Mouse (Mus musculus) intestine, embryonic 16.5 days (tissue): ENCODE results near the gene Dgkd. TPM values are rescaled to one million over a fixed set of nuclear protein-coding genes. Genes with fewer than 3 reads are reported as not detected.

Experiments used
- ATAC-seq: fragments of 200-750 bp; cut with Nextera tagmentation; 2 replicates; pipeline ENCODE4 v1.8.0; 2017; ENCODE audit warnings: moderate TSS enrichment, moderate library complexity
- H3K27ac ChIP-seq: fragments of 300-500 bp; sonication (generic); 2 replicates; pipeline ENCODE4 v1.5.1; 2014; ENCODE audit warnings: mild to moderate bottlenecking, low read length
- H3K27me3 ChIP-seq: fragments of 300-500 bp; sonication (generic); replicated peaks from 2 replicates; pipeline ENCODE4 v1.6.1; 2014; ENCODE audit warnings: low read length, control low read depth, mixed read lengths; ENCODE audit not compliant: control insufficient read depth, insufficient read depth
- H3K36me3 ChIP-seq: fragments of 300-500 bp; sonication (generic); 2 replicates; pipeline ENCODE4 v1.6.1; 2014; ENCODE audit warnings: low read length, control low read depth; ENCODE audit not compliant: control insufficient read depth, insufficient read depth
- H3K4me1 ChIP-seq: fragments of 300-500 bp; sonication (generic); 2 replicates; pipeline ENCODE4 v1.6.1; 2014; ENCODE audit warnings: low read length, control low read depth, mixed read lengths; ENCODE audit not compliant: control insufficient read depth, insufficient read depth
- H3K4me2 ChIP-seq: fragments of 300-500 bp; sonication (generic); 2 replicates; pipeline ENCODE4 v1.6.1; 2014; ENCODE audit warnings: low read depth, low read length, control low read depth
- H3K4me3 ChIP-seq: fragments of 300-500 bp; sonication (generic); 2 replicates; pipeline ENCODE4 v1.5.1; 2014; ENCODE audit warnings: mild to moderate bottlenecking, low read length
- H3K9ac ChIP-seq: fragments of 300-500 bp; sonication (generic); 2 replicates; pipeline ENCODE4 v1.6.1; 2014; ENCODE audit warnings: low read depth, low read length
- H3K9me3 ChIP-seq: fragments of 300-500 bp; sonication (generic); 2 replicates; pipeline ENCODE4 v1.6.1; 2016; ENCODE audit warnings: low read length, control low read depth; ENCODE audit not compliant: control insufficient read depth
- WGBS: fragments of 180-500 bp; shearing (Covaris S2); extraction: QIAGEN DNeasy Blood & Tissue Kit; methylation state at CpG from one replicate; pipeline ENCODE4 v1.1.7; 2014; 5-methylcytosine and 5-hydroxymethylcytosine counted together
- polyA plus RNA-seq: library from polyadenylated mRNA; unstranded; fragments of >200 nt; fragmentation: Nextera tagmentation; extraction: Ambion mirVana; gene quantifications from 2 replicates; pipeline ENCODE4 v1.2.1, GENCODE M21; 2015

The Dgkd gene
- polyA plus RNA-seq, 1 experiment from 2014 or later, result 24.0 TPM

DNA sequence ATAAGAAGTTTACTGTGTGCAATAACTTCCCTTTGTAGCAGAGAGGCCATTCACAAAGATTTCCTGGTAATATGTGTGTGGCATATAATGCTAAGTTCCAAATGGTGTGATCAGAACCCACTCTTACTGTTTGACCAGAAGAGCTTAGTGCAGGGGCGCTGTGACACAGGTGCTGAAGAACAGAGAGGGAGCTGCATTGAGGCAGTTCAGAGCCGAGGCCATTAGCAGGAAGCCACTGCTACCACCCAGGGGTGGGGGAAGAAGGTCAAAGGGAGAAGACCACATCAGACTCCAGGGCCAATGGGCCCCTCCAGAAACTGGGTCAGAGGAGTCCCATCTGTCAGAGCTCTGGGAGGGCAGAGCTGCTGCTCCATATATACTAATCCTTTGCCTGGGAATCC lies 1.8 kb downstream of the Dgkd start:
- H3K9me3 ChIP-seq, result no peaks in the 10 kb centered on the region
- ATAC-seq, result no peak
- 28% methylated on average over 2 of the region's 2 CpGs for WGBS
- H3K4me1 ChIP-seq, result peaks cover 44% of the 10 kb centered on the region
- no peak overlapping the region for H3K27ac ChIP-seq
- H3K36me3 ChIP-seq, result no peaks in the 10 kb centered on the region
- peak overlapping the region; percentile 81 for H3K4me2 ChIP-seq
- H3K4me3 ChIP-seq, result peak overlapping the region; percentile 95
- peak overlapping the region; percentile 95 for H3K9ac ChIP-seq
- no peaks in the 10 kb centered on the region for H3K27me3 ChIP-seq

DNA sequence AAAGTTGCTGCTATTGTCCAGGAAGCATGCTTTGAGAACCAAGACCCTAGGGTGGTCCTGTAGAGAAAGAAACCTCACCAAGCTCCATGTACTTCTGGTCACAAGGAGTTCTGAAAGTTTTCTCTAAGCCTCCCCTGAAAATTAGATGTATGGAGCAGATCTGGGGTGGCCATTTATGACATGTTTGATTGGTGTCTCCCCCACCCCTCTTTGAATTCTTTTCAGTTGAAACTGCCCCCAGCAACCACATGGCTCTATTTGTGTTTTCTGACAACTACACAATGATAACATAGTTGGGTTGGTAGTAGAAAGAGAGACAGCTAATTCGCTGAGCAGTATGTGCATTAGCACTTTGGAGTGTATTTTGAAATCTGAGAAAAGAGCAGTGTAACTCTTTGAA lies 2.4 kb downstream of the Dgkd start:
- Histone ChIP-seq H3K9ac (no peak overlapping the region), H3K4me2 (no peak overlapping the region), H3K9me3 (no peaks in the 10 kb centered on the region), H3K36me3 (no peaks in the 10 kb centered on the region), H3K27me3 (no peaks in the 10 kb centered on the region), H3K27ac (no peak overlapping the region), H3K4me1 (peaks cover 44% of the 10 kb centered on the region), H3K4me3 (no peak overlapping the region)
- ATAC-seq, result no peak
- WGBS, result 85% methylated on average over 1 of the region's 1 CpGs

DNA sequence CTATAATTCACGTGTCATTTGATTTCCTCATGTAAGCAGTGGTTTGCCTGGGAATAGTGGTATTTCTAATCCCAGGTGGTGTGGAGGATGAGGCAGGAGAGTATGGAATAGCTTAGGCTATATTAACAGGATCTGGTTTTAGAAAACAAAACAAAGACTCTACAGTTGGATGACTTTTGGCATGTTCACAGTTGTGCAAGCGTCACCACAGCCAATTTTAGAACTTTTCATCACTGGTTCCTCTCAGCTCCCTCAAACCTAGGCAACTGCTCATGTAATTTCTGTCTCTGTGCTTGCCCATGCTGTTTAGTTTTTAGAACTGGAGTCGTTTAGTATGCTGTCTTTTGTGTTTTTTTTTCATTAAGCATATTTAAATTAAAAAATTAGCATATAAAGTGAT lies 3.7 kb downstream of the Dgkd start:
- H3K36me3 ChIP-seq, result no peaks in the 10 kb centered on the region
- ATAC-seq, result no peak
- no peak overlapping the region for H3K4me2 ChIP-seq
- H3K27me3 ChIP-seq, result no peaks in the 10 kb centered on the region
- no peak overlapping the region for H3K9ac ChIP-seq
- H3K4me1 ChIP-seq, result peaks cover 44% of the 10 kb centered on the region
- no peak overlapping the region for H3K4me3 ChIP-seq
- no peaks in the 10 kb centered on the region for H3K9me3 ChIP-seq
- 81% methylated on average over 3 of the region's 3 CpGs for WGBS
- no peak overlapping the region for H3K27ac ChIP-seq

DNA sequence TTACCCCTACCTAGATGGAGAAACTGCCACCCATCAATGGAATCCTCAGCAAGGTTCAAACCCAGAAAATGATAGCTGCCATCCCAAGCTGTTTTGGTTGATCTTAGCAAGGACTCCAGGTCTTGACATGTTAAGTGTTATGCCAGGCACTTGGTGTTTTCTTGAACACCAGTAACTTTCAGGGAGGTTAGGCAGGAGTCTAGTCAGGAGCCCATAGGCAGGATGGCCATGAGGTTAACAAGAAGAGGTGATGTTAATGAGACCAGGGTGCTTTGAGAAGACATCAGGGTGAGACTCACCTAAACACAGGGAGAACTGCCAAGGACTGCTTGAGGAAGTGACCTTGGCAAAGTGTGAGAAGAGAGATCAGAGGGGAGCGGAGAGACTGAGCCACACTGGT lies 4.9 kb downstream of the Dgkd start:
- no peaks in the 10 kb centered on the region for H3K36me3 ChIP-seq
- no peaks in the 10 kb centered on the region for H3K27me3 ChIP-seq
- 0 out of 2 replicates have a peak overlapping the region, but pooled peaks have one; percentile 2 for H3K4me2 ChIP-seq
- H3K9ac ChIP-seq, result 0 out of 2 replicates have a peak overlapping the region, but pooled peaks have one; percentile 6
- peak overlapping the region; percentile 3 for H3K27ac ChIP-seq
- peaks cover 39% of the 10 kb centered on the region for H3K4me1 ChIP-seq
- WGBS, result 77% methylated on average over 1 of the region's 1 CpGs
- H3K9me3 ChIP-seq, result no peaks in the 10 kb centered on the region
- H3K4me3 ChIP-seq, result no peak overlapping the region
- no peak for ATAC-seq

DNA sequence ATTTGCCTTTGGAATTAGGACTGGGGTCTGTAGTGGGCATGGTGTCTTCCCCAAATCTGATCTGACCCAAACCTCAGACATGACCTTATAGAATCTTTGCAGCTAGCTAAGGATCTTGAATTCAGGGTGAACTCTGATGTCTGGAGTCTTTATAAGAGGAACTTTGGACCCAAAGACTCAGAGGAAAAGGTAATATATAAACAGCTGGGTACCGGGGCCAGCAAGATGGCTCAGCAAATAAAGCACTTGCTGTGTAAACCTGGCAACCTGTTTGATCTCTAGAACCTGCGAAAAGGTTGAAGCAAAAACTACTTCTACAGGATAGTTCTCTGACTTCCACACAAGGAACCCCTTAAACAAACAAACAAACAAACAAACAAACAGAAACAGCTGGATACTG lies 5.4 kb downstream of the Dgkd start:
- H3K27ac ChIP-seq, result peak overlapping the region; percentile 3
- peak; percentile 55 for ATAC-seq
- H3K4me3 ChIP-seq, result no peak overlapping the region
- WGBS, result 60% methylated on average over 2 of the region's 2 CpGs
- H3K9me3 ChIP-seq, result no peaks in the 10 kb centered on the region
- no peak overlapping the region for H3K9ac ChIP-seq
- H3K4me2 ChIP-seq, result 0 out of 2 replicates have a peak overlapping the region, but pooled peaks have one; percentile 2
- H3K27me3 ChIP-seq, result no peaks in the 10 kb centered on the region
- no peaks in the 10 kb centered on the region for H3K36me3 ChIP-seq
- peaks cover 42% of the 10 kb centered on the region for H3K4me1 ChIP-seq

DNA sequence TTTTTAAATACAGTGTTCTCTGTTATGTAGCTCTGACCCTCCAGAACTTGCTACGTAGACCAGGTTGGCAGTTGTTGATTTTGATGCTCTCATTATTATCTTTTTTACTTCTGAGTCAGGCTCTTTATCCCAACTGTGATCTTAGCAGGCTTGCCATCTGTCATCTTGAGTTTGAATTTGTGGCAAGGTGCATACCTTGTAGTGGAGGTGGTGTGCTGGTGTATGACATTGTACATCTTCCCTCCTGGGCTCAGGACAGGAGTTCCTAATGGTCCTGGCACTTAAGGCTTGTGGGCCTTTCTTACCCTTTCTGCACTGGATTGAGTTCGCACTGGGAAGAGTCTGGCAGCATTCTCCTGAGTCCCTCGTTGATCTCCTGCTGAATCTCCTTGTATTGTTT lies 10.5 kb downstream of the Dgkd start:
- H3K4me2 ChIP-seq, result no peak overlapping the region
- no peak overlapping the region for H3K9ac ChIP-seq
- ATAC-seq, result no peak
- H3K9me3 ChIP-seq, result no peaks in the 10 kb centered on the region
- no peaks in the 10 kb centered on the region for H3K36me3 ChIP-seq
- H3K27ac ChIP-seq, result no peak overlapping the region
- no peaks in the 10 kb centered on the region for H3K27me3 ChIP-seq
- peaks cover 14% of the 10 kb centered on the region for H3K4me1 ChIP-seq
- 65% methylated on average over 3 of the region's 3 CpGs for WGBS
- H3K4me3 ChIP-seq, result no peak overlapping the region

DNA sequence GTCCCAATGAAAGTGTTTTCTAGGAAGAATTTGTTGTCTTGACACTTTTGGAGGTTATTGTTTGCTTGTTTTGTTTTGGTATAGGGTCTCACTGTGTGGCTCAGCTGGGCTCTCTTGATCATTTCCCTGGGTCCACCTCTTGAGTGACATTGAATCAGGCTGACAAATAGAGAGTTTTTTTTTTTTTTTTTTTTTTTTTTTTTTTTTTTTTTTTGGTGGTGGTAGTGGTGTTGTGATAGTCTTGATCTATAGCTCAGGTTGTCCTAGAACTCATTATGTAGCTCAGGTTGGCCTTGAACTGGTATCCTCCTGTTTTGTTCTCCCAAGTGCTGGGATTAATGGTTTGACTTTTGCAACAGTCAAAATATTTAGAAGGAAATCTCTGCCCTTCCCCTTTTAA lies 11.8 kb downstream of the Dgkd start:
- no peaks in the 10 kb centered on the region for H3K36me3 ChIP-seq
- H3K4me3 ChIP-seq, result no peak overlapping the region
- H3K4me2 ChIP-seq, result no peak overlapping the region
- no peaks in the 10 kb centered on the region for H3K9me3 ChIP-seq
- H3K27me3 ChIP-seq, result no peaks in the 10 kb centered on the region
- no peak overlapping the region for H3K27ac ChIP-seq
- ATAC-seq, result no peak
- H3K4me1 ChIP-seq, result peaks cover 6% of the 10 kb centered on the region; the same call in 1 of the 2 replicates
- no peak overlapping the region for H3K9ac ChIP-seq

DNA sequence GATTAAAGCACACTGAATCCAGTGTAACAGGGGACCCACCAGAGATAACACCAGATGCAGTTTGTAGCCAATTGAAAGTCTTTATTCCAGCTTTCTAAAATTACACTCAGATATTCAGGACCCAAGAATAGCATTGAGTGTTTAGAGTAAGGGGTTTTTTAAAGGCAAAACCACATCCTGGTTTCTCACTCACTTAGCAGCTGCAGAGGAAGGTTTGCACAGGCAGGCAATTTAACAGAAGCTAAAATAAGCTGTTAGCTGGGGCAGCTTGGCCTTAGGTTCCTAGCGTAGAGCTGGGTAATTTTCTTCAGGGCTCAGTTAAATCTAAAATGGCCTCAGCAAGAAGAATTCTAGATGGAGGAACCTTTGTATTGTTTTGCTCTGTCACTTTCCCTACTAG lies 13.6 kb downstream of the Dgkd start:
- no peak overlapping the region for H3K4me2 ChIP-seq
- peaks cover 6% of the 10 kb centered on the region; the same call in 1 of the 2 replicates for H3K4me1 ChIP-seq
- no peaks in the 10 kb centered on the region for H3K27me3 ChIP-seq
- no peak overlapping the region for H3K4me3 ChIP-seq
- no peaks in the 10 kb centered on the region for H3K36me3 ChIP-seq
- no peak for ATAC-seq
- no peak overlapping the region for H3K27ac ChIP-seq
- no peak overlapping the region for H3K9ac ChIP-seq
- no peaks in the 10 kb centered on the region for H3K9me3 ChIP-seq
- 95% methylated on average over 1 of the region's 1 CpGs for WGBS

DNA sequence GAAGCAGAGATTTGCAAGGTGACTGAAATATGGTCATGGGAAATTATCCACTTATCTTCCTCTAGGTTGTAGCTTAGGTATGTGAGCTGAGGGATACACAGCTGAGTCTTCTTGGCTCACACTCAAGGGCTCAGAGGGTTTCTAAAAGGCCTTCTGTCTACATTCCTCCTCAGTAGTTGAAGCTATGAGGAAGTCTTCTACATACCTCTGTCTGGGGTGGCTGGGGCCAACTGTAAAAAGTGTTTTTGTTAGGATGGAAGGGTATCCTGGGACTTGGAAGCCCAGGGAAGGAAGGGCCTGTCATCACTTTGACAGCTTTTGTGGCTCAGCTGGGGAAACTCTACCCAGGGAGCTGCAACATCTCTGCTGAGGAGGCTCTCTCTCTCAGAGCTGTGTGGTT lies 18.5 kb downstream of the Dgkd start:
- Histone ChIP-seq H3K27ac (no peak overlapping the region), H3K4me3 (no peak overlapping the region), H3K9ac (no peak overlapping the region), H3K9me3 (no peaks in the 10 kb centered on the region), H3K4me2 (no peak overlapping the region), H3K36me3 (no peaks in the 10 kb centered on the region), H3K4me1 (peaks cover 3% of the 10 kb centered on the region; the same call in 1 of the 2 replicates), H3K27me3 (no peaks in the 10 kb centered on the region)
- ATAC-seq, result no peak

DNA sequence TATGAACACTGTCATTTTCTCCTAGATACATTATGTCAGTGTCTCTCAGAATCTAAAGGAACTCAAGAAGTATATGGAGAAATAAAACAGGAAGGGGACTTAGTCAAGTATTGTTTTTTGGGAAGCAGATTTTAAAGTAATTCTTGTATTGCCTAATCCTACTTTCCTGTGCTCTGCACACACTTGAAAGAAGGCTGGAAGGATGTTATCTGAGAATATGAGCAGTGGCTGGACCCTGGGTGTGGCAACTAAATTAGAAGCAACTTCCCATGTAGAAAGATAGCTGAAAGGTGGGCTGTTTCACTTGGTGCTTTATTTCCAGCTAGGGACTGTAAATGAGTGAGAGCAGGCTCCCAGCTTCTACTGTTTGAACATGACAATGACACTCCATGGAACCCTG lies 20.0 kb downstream of the Dgkd start:
- H3K27me3 ChIP-seq, result no peaks in the 10 kb centered on the region
- no peak overlapping the region for H3K4me2 ChIP-seq
- no peak overlapping the region for H3K27ac ChIP-seq
- no peaks in the 10 kb centered on the region for H3K9me3 ChIP-seq
- H3K4me1 ChIP-seq, result peaks cover 16% of the 10 kb centered on the region; the same call in 1 of the 2 replicates
- no peaks in the 10 kb centered on the region for H3K36me3 ChIP-seq
- no peak overlapping the region for H3K4me3 ChIP-seq
- no peak overlapping the region for H3K9ac ChIP-seq
- no peak for ATAC-seq
